Mouse (Mus musculus) central nervous system, embryonic 18 days (tissue): Measurements from ENCODE around the gene Gm10665. TPM values are rescaled to one million over a fixed set of nuclear protein-coding genes. Genes with fewer than 3 reads are reported as not detected.

Source experiments
- polyA plus RNA-seq: library from polyadenylated mRNA; depleted of rRNA; stranded (reverse); fragments of >200 nt; gene quantifications from 2 replicates; pipeline ENCODE4 v1.2.3, GENCODE M21; 2012; rRNA removed

Gm10665 gene
- not detected in 2 replicates for polyA plus RNA-seq

DNA sequence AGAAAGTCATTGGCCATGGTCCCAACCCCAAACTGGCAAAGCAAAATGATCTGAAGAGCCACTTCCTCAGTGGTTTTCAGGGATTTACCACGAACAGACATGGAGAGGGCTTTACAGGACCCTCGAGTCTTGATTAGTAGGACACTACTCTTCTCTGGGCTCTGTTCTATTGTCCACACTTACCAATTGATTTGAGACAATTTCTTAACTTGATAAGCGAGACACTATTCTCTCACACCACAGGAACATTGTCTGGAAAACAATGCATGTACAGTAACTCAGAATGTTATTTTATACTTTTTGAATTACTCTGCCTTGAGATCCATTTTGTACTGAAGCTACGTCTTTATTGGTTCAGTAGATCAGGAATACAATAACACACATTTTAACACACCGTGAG, at the start of gene Gm10665:
Gm10665 (minus strand) TSS at position 101 of the 400 bp plus-strand sequence.

DNA sequence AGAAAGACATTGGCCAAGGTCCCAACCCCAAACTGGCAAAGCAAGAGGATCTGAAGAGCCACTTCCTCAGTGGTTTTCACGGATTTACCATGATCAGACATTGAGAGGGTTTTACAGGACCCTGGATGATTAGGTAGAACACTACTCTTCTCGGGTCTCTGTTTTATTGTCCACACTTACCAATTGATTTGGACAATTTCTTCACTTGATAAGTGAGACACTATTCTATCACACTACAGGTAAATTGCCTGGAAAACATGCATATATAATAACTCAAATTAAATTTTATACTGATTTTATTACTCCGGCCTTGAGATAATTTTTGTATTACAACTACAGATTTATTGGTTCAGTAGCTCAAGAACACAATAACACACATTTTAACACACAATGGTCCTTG, 35.7 kb upstream of the Gm10665 start, which contains the start of gene Vmn1r151:
Vmn1r151 (minus strand) TSS at position 101 of the 400 bp plus-strand sequence.

DNA sequence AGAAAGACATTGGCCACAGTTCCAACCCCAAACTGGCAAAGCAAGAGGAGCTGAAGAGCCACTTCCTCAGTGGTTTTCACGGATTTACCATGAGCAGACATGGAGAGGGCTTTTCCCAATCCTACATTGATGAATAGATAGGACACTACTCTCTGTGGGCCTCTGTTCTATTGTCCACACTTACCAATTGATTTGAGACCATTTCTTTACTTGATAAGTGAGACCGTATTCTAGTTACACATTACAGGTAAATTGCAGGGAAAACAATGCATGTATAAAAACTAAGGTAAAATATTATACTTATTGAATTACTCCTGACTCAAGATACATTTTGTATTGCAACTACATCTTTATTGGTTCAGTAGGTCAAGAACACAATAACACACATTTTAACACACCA, 25.7 kb downstream of the Gm10665 start, which contains the start of gene Vmn1r149:
Vmn1r149 (minus strand) TSS at position 101 of the 400 bp plus-strand sequence.

DNA sequence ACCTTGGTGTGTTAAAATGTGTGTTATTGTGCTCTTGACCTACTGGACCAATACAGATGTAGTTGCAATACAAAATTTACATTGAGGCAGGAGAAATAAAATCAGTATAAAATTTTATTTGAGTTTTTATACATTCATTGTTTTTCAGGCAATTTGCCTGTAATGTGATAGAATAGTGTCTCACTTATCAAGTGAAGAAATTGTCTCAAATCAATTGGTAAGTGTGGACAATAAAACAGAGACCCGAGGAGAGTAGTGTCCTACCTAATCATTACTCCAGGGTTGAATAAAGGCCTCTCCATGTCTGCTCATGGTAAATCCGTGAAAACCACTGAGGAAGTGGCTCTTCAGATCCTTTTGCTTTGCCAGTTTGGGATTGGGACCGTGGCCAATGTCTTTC, 50.6 kb downstream of the Gm10665 start, which contains the start of gene Vmn1r148:
Vmn1r148 (plus strand) TSS at position 301 of the 400 bp plus-strand sequence.

Other genes starting within 250 kb of the Gm10665 start
- gene Gm8453, start 234.6 kb downstream of the Gm10665 start, polyA plus RNA-seq: not detected in 2 replicates
- gene Gm4187, start 134.4 kb downstream of the Gm10665 start, polyA plus RNA-seq: not detected in 2 replicates
- not detected in 2 replicates for gene Gm8660, start 93.0 kb downstream of the Gm10665 start, polyA plus RNA-seq
- gene Vmn1r148, start 50.5 kb downstream of the Gm10665 start, polyA plus RNA-seq: not detected in 2 replicates
- gene Vmn1r149, start 25.8 kb downstream of the Gm10665 start, polyA plus RNA-seq: not detected in 2 replicates
- gene Vmn1r151, start 35.6 kb upstream of the Gm10665 start, polyA plus RNA-seq: not detected in 2 replicates
- gene Vmn1r152, start 58.9 kb upstream of the Gm10665 start, polyA plus RNA-seq: not detected in 2 replicates
- gene Gm8677, start 70.8 kb upstream of the Gm10665 start, polyA plus RNA-seq: not detected in 2 replicates
- not detected in 2 replicates for gene Gm4201, start 101.3 kb upstream of the Gm10665 start, polyA plus RNA-seq
- not detected in 2 replicates for gene Gm4565, start 124.1 kb upstream of the Gm10665 start, polyA plus RNA-seq
- gene Vmn1r155, start 193.9 kb upstream of the Gm10665 start, polyA plus RNA-seq: not detected in 2 replicates
- gene Gm8693, start 228.2 kb upstream of the Gm10665 start, polyA plus RNA-seq: not detected in 2 replicates